Mouse (Mus musculus) stomach, postnatal 0 days (tissue): ENCODE measurements at regions not wholly inside any gene's neighbourhood (a gene's known extent, or its start where the extent isn't known, plus 50 kb on each side); places are given as distances from the start of the nearest gene placed in this dataset.

Source experiments
- ATAC-seq: fragments of 200-750 bp; cut with Nextera tagmentation; 2 replicates; pipeline ENCODE4 v1.8.0; 2017; ENCODE audit not compliant: low FRiP score, low TSS enrichment
- DNase-seq: peaks from one replicate; pipeline ENCODE4 v3.0.0-alpha.2; 2016; ENCODE audit warnings: low spot score
- H3K27ac ChIP-seq: fragments of 300-500 bp; sonication (generic); replicated peaks from 2 replicates; pipeline ENCODE4 v1.5.1; 2014; ENCODE audit warnings: mild to moderate bottlenecking, control low read depth
- H3K27me3 ChIP-seq: fragments of 300-500 bp; sonication (generic); 2 replicates; pipeline ENCODE4 v1.6.1; 2014; ENCODE audit warnings: low read length; ENCODE audit not compliant: control insufficient read depth, insufficient read depth
- H3K36me3 ChIP-seq: fragments of 300-500 bp; sonication (generic); 2 replicates; pipeline ENCODE4 v1.6.1; 2014; ENCODE audit warnings: low read length, mixed read lengths; ENCODE audit not compliant: control insufficient read depth, insufficient read depth
- H3K4me1 ChIP-seq: fragments of 300-500 bp; sonication (generic); replicated peaks from 2 replicates; pipeline ENCODE4 v1.6.1; 2014; ENCODE audit warnings: antibody characterized with exemption; ENCODE audit not compliant: control insufficient read depth, insufficient read depth
- H3K4me2 ChIP-seq: fragments of 300-500 bp; sonication (generic); replicated peaks from 2 replicates; pipeline ENCODE4 v1.6.1; 2014; ENCODE audit warnings: low read depth, mild to moderate bottlenecking, control low read depth, moderate library complexity
- H3K4me3 ChIP-seq: fragments of 300-500 bp; sonication (generic); 2 replicates; pipeline ENCODE4 v1.5.1; 2014; ENCODE audit warnings: low read depth, low read length, control low read depth
- H3K9ac ChIP-seq: fragments of 300-500 bp; sonication (generic); 2 replicates; pipeline ENCODE4 v1.6.1; 2014; ENCODE audit warnings: mild to moderate bottlenecking, low read length, control low read depth, mixed read lengths
- H3K9me3 ChIP-seq: fragments of 300-500 bp; sonication (generic); 2 replicates; pipeline ENCODE4 v1.6.1; 2016; ENCODE audit warnings: low read length; ENCODE audit not compliant: control insufficient read depth
- CTCF ChIP-seq: IDR thresholded peaks from 2 replicates; pipeline ENCODE4 v1.5.1; 2016; ENCODE audit warnings: antibody characterized with exemption, low read depth, mild to moderate bottlenecking, moderate library complexity
- EP300 ChIP-seq: optimal IDR thresholded peaks from 2 replicates; pipeline ENCODE3; 2016; ENCODE audit warnings: antibody characterized with exemption
- WGBS: fragments of 180-500 bp; shearing (Covaris S2); extraction: QIAGEN DNeasy Blood & Tissue Kit; methylation state at CpG from one replicate; pipeline ENCODE4 v1.1.7; 2014; 5-methylcytosine and 5-hydroxymethylcytosine counted together

DNA sequence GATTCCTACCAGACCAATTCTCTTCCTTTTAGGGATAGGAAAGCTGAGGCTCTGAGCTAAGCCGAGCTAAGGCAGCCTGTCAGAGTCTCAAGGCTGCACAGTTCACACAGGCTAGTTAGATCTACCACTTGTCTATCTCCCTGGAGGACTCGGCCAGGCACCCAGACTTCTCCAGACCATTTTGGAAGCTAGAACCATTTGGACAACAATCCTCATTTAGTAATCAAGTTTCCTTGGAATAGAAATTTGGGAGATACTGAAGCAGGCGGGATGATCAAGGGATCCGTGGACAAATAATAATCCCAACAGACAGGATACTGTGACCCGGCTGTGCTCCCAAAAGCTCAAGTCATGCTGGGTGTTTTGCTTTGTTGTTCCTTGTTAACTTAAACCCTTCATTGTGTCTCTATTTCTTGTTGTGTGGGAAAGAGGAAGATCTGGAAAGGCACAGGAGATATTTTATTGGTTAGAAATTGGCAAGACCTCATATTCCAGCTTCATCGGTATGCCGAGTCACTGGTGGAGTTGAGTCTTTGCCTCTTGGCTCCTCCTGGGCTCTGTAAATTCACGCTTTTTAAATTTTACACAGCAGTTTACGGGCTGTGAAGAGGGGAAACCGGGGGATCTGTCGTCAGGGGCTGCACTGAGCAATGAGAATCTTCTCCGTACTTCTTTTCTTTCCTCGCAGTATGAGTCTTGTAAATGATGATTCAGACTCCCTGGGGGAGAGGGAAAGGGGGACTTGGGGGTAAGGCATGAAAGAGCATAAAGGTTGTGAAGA lies 444.2 kb upstream of the Tnp1 start:
- Histone ChIP-seq H3K27ac (no peak overlapping the region), H3K9ac (no peak overlapping the region), H3K27me3 (no peaks in the 10 kb centered on the region), H3K4me2 (no peak overlapping the region), H3K9me3 (no peaks in the 10 kb centered on the region), H3K36me3 (no peaks in the 10 kb centered on the region), H3K4me3 (no peak overlapping the region), H3K4me1 (no peaks in the 10 kb centered on the region)
- DNase-seq (no peak), ATAC-seq (no peak)
- no peak for TF ChIP-seq EP300
- TF ChIP-seq CTCF: no peak
- 69% methylated on average over 13 of the region's 13 CpGs for WGBS

DNA sequence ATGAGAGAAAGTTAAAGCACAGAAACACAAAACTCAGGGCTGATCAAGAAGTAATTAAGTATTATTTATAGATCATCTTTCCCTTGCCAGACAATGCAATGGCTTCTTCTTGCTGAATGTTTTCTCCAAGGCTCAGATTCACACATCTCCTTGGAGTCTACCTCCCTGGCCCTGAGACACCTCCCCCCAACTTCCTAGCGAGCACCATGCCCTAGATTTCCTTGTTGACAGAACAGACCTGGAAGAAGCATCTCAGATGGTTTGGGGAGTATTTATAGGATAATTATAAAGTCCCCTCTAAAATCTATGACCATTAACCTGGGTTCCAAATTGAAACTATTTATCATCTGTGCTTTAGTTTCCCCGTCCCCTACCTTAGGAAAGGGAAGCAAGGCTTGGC lies 441.6 kb upstream of the Tnp1 start:
- no peak overlapping the region for H3K9ac ChIP-seq
- ATAC-seq (no peak), DNase-seq (no peak)
- no peak overlapping the region for H3K4me2 ChIP-seq
- TF ChIP-seq CTCF (no peak), EP300 (no peak)
- H3K4me3 ChIP-seq: no peak overlapping the region
- H3K4me1 ChIP-seq: no peaks in the 10 kb centered on the region
- H3K27me3 ChIP-seq: no peaks in the 10 kb centered on the region
- WGBS: 86% methylated on average over 2 of the region's 2 CpGs
- no peak overlapping the region for H3K27ac ChIP-seq
- H3K36me3 ChIP-seq: no peaks in the 10 kb centered on the region
- H3K9me3 ChIP-seq: no peaks in the 10 kb centered on the region

DNA sequence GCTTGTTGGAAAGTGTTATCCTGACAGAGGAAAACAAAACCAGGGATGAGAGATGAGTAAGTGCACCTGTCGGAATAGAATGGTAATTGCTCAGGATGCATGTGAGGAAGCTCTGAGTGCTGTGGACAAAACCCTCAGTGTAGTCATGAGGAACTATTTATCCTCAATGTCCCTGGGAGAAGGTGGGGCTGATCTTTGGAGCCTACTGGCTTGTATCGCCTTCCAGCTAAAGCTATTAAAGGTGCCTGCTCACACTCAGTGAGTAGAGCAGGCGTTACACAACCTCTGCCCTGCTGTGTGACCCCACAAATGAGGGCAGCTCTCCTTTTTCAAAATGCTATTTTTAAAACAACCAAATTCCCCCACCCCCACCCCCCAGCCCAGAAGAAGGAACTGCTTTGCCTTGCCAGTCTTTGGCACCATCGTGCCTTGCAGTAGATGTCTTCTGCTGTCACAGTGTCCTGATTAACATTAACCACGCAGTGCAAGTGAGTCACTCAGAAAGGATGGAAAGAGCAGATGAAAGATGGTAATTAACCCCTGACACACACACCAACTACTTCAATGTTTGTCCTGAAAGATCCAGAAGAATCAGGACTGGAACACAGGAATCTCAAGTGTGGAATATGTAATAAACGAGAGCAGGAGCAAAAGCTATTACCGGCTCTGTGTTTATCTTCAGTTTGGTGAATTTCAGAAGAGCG lies 440.8 kb upstream of the Tnp1 start:
- no peak for TF ChIP-seq CTCF
- H3K9me3 ChIP-seq: no peaks in the 10 kb centered on the region
- H3K4me2 ChIP-seq: no peak overlapping the region
- no peak overlapping the region for H3K27ac ChIP-seq
- 57% methylated on average over 8 of the region's 8 CpGs for WGBS
- H3K9ac ChIP-seq: no peak overlapping the region
- DNase-seq (no peak), ATAC-seq (no peak)
- H3K27me3 ChIP-seq: no peaks in the 10 kb centered on the region
- no peak overlapping the region for H3K4me3 ChIP-seq
- H3K36me3 ChIP-seq: no peaks in the 10 kb centered on the region
- no peaks in the 10 kb centered on the region for H3K4me1 ChIP-seq

DNA sequence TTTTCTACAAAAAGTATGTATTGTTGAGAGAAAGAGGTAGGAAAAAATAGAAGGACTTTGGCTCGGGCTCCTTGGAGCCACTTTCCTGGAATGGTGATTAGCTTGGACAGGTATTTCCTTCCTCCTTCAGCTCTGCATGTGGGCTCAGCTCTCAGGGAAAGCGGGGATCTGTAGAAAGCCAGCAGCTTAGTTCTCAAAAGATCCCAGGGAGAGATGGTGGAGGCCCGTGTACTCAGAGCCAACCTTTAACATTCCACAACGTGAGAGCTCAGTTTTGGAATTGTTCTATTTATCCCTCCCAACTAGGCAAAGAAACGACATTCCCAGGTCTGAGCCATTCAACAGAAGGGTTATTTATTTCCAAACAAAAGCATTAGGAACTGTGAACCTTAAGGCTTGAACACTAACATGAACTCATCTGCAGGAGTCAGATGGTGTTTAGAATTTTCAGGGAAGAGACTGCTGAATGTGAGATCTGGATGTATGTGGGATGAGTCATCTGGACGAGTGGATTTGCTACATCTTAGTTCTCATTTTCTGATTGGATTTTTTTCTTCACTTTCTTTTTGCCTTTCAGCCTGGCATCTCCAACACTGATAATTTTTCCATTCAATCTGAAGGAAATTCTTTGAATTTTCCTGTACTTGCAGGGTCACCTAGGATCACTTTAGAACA lies 428.6 kb upstream of the Tnp1 start:
- no peak for DNase-seq
- Histone ChIP-seq H3K27me3 (no peaks in the 10 kb centered on the region), H3K4me3 (no peak overlapping the region), H3K36me3 (no peaks in the 10 kb centered on the region), H3K9me3 (no peaks in the 10 kb centered on the region), H3K27ac (no peak overlapping the region), H3K4me2 (no peak overlapping the region), H3K9ac (no peak overlapping the region), H3K4me1 (no peaks in the 10 kb centered on the region)
- ATAC-seq: no peak
- 21% methylated on average over 6 of the region's 6 CpGs for WGBS
- TF ChIP-seq CTCF (no peak), EP300 (no peak)

DNA sequence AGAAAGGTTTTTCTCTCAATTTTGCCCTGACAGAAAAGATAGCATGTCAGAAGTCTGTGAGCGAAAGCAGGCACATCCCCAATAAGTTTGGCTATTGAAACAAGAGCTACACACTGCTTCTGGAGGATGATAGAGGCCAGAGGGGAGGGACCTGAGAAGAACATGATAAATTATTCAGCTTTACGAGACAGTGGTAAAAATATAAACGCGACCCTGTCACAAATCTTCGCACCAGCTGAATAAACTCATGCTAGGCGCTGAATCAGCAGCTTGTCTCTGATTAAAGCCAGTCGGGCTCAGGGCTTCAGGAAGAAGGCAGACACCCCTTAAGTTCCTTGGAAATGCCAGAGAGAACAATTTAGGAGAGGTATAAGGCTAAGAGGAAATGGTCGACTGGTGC lies 422.7 kb upstream of the Tnp1 start:
- H3K4me1 ChIP-seq: 0 out of 2 replicates have a peak, but pooled peaks cover 2% of the 10 kb centered on the region
- DNase-seq: no peak
- TF ChIP-seq EP300: no peak
- no peak for TF ChIP-seq CTCF
- H3K4me2 ChIP-seq: no peak overlapping the region
- WGBS: 36% methylated on average over 8 of the region's 8 CpGs
- no peaks in the 10 kb centered on the region for H3K27me3 ChIP-seq
- H3K9ac ChIP-seq: no peak overlapping the region
- H3K9me3 ChIP-seq: no peaks in the 10 kb centered on the region
- H3K27ac ChIP-seq: no peak overlapping the region
- no peaks in the 10 kb centered on the region for H3K36me3 ChIP-seq
- no peak for ATAC-seq
- H3K4me3 ChIP-seq: no peak overlapping the region

DNA sequence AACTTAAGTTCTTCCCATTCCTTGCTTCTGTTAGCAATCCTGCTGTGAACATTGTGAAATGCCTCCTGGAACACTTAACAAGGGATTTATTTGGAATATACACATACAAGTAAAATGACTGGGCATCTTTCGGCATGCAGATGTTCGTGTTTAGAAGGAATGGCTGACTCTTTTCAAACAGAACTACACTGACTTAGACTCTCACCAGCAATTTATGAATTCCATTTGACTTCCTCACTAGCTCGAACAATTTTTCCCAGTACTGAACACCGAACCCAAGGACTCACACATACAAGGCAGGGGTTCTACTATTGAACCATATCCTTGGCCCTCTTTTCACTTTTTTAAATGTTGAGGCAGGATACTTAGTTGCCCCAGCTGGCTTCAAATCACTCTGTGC lies 412.4 kb upstream of the Tnp1 start:
- H3K27me3 ChIP-seq: no peaks in the 10 kb centered on the region
- no peaks in the 10 kb centered on the region for H3K36me3 ChIP-seq
- 46% methylated on average over 4 of the region's 4 CpGs for WGBS
- no peak overlapping the region for H3K27ac ChIP-seq
- H3K9me3 ChIP-seq: no peaks in the 10 kb centered on the region
- H3K9ac ChIP-seq: no peak overlapping the region
- no peaks in the 10 kb centered on the region for H3K4me1 ChIP-seq
- H3K4me2 ChIP-seq: no peak overlapping the region
- TF ChIP-seq CTCF (no peak), EP300 (no peak)
- DNase-seq (no peak), ATAC-seq (no peak)
- H3K4me3 ChIP-seq: no peak overlapping the region
